Comparison of ENCODE assay signal across 30 mouse cellular contexts in genomic region chr3:144849014-144849556, GRCm38 (mm10). TPM values are rescaled to one million over a fixed set of nuclear protein-coding genes. Genes with fewer than 3 reads are reported as not detected.
"Had no signal": no experiment of that assay in that cellular context is flagged by ENCODE, and none has a peak within 500 bp of the region (broad histone marks: within the 10 kb centered on the region; RNA-seq: fewer than 3 reads in every experiment).

Gene Clca3b (minus strand): TSS chr3:144849357.

RNA-seq across cellular contexts. Expression of gene Clca3b, which starts in this region (rescaled TPM):
- total RNA-seq: gastrocnemius, adult 18-20 months; gastrocnemius, adult 8-10 months; gastrocnemius, postnatal 14 days; gastrocnemius, postnatal 36 days; heart, adult 2 months; heart, postnatal 14 days; heart, postnatal 36 days; hematopoietic stem cell, adult 5-6 weeks; hindbrain, postnatal 0 days; layer of hippocampus, adult 2 months; layer of hippocampus, postnatal 10 days; layer of hippocampus, postnatal 25 days; left cerebral cortex, adult 2 months; left cerebral cortex, postnatal 14 days; left cerebral cortex, postnatal 36 days had no signal
- polyA plus RNA-seq: gonadal fat pad, adult 2 months; heart, embryonic 11.5 days; heart, embryonic 13.5 days; heart, embryonic 15.5 days; heart, postnatal 0 days; hindbrain, embryonic 11.5 days; hindbrain, embryonic 13.5 days; hindbrain, embryonic 15.5 days; hindbrain, postnatal 0 days; kidney, adult 2 months; limb, embryonic 10.5 days; limb, embryonic 12.5 days; limb, embryonic 14.5 days; liver, embryonic 11.5 days; liver, embryonic 13.5 days; liver, embryonic 15.5 days had no signal
